Mouse (Mus musculus) brain, embryonic 18.5 days (tissue): ENCODE measurements around the gene Pip5k1b.

ENCODE experiments used
- DNase-seq: peaks from one replicate; pipeline ENCODE4 v3.0.0-alpha.2; 2012; ENCODE audit warnings: low read depth, low spot score

The Pip5k1b gene

GRCm38 (mm10) chr19:24336370-24337076, 219.1 kb downstream of the Pip5k1b start:
- DNase-seq, result no peak

GRCm38 (mm10) chr19:24335611-24336343, 219.9 kb downstream of the Pip5k1b start:
- no peak for DNase-seq

- no peak for DNase-seq
Measured at GRCm38 (mm10) chr19:24332956-24333355, 222.7 kb downstream of the Pip5k1b start.

GRCm38 (mm10) chr19:24331274-24331673, 224.4 kb downstream of the Pip5k1b start:
- DNase-seq, result no peak

GRCm38 (mm10) chr19:24330366-24330765, 225.3 kb downstream of the Pip5k1b start:
- DNase-seq, result no peak

DNA sequence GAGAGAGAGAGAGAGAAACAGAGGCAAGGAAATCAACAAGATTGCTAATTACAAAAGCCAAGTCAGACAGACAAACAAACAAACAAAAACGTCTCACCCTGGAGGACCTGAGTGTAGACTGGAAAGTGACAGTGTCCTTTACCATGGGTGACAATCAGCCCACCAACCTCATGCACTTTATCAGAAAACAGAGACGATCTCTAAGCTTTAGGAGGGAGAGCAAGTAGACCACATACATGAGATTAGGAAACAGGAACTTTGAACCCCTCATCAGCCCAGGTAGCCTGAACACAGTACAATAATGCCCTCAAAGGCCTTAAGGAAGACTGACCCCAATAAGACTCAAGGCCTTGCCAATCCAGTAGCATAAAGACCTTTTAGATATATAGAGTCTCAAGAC, 227.8 kb downstream of the Pip5k1b start:
- no peak for DNase-seq

GRCm38 (mm10) chr19:24326969-24327368, 228.7 kb downstream of the Pip5k1b start:
- no peak for DNase-seq

DNA sequence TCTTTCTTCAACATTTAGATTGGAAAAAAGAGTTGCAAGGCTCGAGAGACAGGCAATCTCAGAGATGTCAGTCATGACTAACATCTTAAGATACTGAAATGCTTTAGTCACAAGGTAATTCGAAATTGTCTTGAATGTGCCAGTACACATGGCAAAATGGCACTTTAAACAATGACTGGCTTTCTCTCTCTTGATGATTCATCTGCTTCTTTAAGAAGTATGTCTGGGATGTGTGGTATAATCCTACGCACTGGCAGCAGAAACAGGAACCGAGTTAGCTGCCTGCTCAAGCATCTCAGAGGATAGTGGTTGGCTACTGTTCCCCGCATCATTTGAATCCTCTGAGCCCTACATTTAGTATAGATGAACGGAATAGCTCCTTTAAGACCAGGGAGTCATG, 230.0 kb downstream of the Pip5k1b start:
- no peak for DNase-seq

- DNase-seq, result no peak
Measured at GRCm38 (mm10) chr19:24323841-24324613, 231.6 kb downstream of the Pip5k1b start.

DNA sequence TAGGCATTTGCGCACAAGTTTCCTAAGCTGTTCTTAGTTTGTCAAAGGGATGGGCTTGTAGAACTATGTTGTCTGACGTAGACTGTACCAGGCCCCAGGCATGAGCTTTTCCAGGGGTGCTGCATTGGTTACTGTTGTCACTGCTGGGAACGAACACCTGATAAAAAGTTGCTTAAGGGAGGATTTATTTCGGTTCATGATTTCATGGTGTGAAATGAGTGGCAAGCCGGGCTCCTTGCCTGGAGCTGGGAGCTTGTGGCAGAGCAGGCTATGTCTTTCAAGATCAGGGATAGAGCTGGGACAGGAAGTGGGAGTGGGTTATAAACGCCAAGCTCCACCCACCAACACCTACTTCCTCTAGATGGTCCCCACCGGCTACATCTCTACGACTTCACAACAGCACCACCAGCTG, 233.8 kb downstream of the Pip5k1b start:
- DNase-seq, result no peak

DNA sequence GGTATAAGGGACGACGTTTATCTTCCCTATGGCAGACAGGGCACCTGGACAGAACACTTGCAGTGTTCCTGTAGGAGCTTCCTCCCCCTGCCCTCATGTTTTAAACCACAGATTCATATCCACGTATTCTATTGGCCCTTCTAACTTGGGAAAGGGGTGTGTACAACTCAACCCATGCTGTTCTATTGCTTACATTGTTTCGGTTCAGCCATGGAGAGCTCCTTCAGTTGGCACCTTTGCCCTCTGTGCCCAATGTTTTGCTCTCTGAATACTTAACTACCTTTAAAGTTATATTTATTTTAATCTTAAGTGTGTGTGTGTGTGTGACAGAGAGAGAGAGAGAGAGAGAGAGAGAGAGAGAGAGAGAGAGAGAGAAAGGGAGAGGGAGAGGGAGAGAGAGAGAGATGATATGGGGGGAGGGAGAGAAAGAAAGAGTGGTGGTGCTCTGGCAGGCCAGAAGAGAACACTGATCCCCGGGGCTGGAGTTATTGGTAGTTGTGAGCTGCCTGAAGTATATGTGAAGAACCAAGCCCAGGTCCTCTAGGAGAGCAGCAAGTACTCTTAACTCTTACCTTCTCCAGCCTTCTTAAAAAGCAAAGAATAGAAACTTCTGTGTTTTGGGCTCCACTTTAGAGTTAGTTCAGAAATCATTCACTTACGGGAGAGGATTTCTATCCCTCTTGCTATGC, 234.3 kb downstream of the Pip5k1b start:
- DNase-seq, result no peak

GRCm38 (mm10) chr19:24318172-24318571, 237.5 kb downstream of the Pip5k1b start:
- no peak for DNase-seq

GRCm38 (mm10) chr19:24317731-24318130, 237.9 kb downstream of the Pip5k1b start:
- no peak for DNase-seq

GRCm38 (mm10) chr19:24317038-24317591, 238.6 kb downstream of the Pip5k1b start:
- DNase-seq, result peak; percentile 54

GRCm38 (mm10) chr19:24316060-24316725, 239.5 kb downstream of the Pip5k1b start:
- DNase-seq, result no peak

- DNase-seq, result no peak
Measured at GRCm38 (mm10) chr19:24315234-24315633, 240.4 kb downstream of the Pip5k1b start.

DNA sequence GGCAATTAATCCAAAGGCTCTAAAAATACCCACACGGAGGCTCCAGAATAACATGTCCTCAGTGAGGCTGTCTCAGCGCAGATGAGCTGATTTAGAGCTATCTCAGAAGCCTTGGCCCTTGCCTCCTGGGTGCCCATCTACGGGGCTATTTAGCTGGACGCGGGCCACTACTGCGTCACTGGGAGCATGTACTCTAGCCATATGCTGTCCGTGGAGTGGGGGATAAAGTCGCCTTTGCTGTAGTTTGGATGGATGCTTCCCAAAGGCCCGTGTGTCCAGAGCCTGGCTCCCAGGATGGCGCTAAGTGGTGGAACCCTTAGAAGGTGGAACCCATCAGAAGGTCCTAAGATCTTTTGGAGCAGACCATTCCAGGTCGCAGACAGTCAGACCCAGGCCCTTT, 241.0 kb downstream of the Pip5k1b start:
- no peak for DNase-seq

- DNase-seq, result no peak
Measured at GRCm38 (mm10) chr19:24312556-24313342, 242.9 kb downstream of the Pip5k1b start.

- DNase-seq, result no peak
Measured at GRCm38 (mm10) chr19:24312046-24312445, 243.6 kb downstream of the Pip5k1b start.

GRCm38 (mm10) chr19:24308305-24308705, 247.4 kb downstream of the Pip5k1b start:
- no peak for DNase-seq
